Mouse (Mus musculus): ENCODE data around the gene Galnt13.

GRCm38 (mm10) chr2:55088034-55088433 is 651.9 kb downstream of the Galnt13 start:
- TF ChIP-seq CTCF (IDR thresholded peaks at IDR 0.05; ENCODE audit: control insufficient read depth, insufficient read depth, insufficient read length) (no peak), MAX (IDR thresholded peaks at IDR 0.05) (no peak), MYOG (IDR thresholded peaks at IDR 0.05; ENCODE audit: control insufficient read depth, extremely low read depth, insufficient read length) (no peak), USF1 (IDR thresholded peaks at IDR 0.05; ENCODE audit: low read depth) (no peak), MYOD1 (IDR thresholded peaks at IDR 0.05; ENCODE audit: control insufficient read depth, insufficient read length, low read depth) (no peak)
